Mouse (Mus musculus) embryo, embryonic 9.5 days (tissue): ENCODE measurements around the gene Pus10.
"Not testable (repeated sequence)": the region's sequence is repeated elsewhere in the genome, so short reads cannot be mapped to it uniquely, and the experiment has no call there.

Experiments
- DNase-seq: peaks from one replicate; pipeline ENCODE4 v3.0.0-alpha.2; 2017; ENCODE audit errors: extremely low spot score

Pus10 gene

DNA sequence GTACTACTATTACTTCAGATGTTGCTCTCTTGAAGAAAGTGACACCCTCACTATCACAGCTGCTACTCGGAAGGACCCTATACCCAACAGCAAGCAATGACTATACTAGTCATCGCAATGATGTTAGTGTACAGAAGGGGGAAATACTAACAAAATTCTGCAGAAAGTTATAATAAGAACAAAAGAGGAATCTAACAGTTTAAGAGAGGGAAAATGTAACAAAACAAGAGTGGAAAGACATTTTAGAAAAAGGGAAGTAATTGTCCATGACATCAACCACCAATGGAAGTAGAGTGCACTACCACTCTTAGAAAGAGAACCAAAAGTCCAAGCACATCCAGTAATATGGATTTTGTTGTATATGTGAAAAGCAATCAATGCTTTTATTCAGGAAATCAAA lies 97.2 kb downstream of the Pus10 start:
- no peak for DNase-seq

DNA sequence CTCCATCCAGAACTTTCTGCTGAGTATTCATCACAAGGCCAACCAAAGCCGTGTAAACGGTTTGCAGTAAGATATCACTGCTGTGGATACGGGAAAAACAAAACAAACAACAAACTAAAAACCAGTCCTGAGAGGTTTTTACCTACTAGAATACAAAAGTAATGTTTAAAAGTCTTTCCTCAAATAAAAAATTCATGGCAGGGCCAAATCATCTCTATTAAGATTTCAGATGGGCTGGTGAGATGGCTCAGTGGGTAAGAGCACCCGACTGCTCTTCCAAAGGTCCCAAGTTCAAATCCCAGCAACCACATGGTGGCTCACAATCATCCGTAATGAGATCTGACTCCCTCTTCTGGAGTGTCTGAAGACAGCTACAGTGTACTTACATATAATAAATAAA lies 101.9 kb downstream of the Pus10 start:
- not testable (repeated sequence) for DNase-seq

DNA sequence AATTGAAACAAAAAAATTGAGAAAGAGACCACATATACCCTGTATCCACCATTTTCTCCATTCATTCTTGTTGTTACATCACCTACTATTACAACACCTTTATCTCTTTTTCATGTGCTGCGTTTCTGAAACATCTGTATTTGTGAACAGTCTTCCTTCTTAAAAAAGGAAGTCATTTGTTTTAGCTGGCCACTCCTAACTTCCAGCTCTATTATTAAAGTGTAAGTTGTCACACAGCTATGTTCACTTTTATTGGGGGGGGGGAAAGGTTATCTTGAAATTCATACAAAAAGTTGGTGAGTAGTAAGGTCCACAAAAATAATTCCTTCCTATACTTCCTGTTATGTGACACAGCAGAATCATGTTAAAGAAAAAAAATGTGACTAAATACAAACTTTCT lies 102.5 kb downstream of the Pus10 start:
- DNase-seq: no peak

DNA sequence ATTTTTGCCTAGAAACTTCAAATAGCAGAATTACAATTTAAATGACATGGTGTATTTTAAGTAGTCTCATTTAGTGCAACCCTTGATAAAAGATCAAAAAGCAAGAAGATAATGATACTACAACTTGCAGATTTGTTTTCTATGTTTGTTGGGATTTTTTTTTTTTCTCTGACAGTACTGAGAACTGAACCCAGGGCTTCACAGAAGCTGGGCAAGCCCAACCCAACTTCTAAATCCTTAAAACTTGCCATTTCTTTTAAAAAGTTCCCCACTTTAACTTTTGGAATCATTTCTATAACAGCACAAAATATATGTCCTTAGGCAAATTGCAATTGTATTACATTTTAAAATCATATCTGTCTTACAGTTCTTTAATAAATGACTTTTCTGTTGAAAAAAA lies 103.6 kb downstream of the Pus10 start:
- no peak for DNase-seq

DNA sequence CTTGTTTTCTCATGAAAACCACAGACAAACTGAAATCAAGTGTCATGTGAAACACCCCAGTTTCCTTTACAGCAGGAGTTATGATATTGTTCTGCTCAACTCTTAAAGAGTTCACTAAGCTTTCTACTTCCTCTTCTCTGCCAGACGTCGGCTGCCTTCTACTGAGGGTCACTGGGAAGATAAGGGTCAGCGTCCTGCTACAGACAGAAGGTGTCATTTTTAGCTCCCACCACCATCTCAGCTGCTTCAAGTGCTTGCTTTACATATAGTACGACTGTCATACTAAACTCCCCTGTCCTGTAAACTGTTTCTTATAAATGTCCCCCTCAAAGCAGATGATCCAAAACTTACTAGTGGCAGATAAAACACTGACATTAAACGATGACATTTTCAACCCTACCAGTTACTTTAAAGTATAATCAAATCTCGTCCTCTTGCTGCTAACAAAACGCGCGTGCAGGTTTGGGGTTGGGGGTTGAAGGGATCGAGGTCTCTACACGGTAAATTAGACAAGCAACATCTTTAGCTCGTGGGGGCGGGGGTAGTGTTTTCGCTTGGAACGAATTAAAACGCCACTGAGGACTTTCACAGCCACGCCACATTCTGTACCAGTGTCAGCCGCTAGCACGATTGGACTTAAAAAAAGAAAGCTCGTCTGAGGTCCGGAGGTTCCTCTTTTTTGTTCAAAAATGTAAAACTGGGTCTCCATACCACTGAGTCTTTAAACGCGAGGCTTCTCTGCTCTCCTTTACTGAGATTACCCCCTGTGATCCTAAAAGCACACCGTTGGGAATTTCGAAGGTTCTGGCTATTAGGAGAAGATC lies 104.4 kb downstream of the Pus10 start:
- DNase-seq: peak; percentile 36

DNA sequence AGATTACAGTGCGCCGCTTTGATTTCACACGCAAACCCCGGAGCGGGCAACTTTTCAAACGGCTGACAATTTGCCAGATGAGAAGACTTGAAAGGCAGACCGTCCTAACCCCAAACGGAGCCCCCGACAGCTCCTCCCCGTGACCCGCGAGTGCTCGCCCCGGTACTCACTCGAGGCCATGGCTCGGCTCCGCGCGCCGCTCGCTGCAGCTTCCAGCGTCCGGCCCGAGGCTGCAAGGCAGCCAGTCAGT lies 105.0 kb downstream of the Pus10 start:
- no peak for DNase-seq

DNA sequence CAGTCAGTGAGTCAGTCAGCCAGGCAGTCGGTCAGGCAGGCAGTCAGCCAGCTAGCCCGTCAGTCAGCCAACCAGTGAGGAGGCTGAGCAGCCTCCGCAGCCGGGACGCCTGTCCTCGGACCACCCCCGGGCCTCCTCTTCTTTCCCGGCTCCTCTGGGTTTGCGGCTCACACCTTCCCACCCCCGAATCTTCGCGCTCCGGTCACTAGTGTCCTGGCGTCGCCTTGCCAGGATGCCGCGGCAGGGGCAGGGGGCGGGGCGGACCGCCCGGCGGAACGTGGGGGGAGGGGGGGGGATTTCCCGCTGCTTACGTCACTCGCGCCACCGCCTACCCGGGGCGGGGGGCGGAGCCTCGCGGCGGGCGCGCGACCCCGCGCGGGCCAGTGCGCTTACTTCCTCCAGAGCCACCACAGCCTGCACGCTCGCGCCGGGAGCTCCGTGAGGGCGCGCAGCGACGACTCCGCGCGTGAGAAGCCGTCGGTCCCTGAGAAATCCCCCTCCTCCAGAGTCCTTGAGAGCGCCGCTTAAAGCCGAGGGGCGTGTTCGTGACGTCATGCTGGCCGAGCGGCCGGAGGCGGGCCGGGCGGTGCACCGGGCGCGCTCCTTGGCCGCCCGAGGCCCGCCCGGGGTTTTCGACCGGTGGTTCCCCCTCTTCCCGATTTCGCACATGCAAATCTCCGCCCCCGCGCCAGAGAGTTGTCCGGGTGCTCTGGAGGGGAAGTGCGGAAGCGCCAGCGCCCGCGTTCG lies 105.5 kb downstream of the Pus10 start, which contains the start of gene Rel:
Gene Rel (minus strand): TSS at position 211 of the 747 bp plus-strand sequence.
- peak; percentile 92 for DNase-seq

DNA sequence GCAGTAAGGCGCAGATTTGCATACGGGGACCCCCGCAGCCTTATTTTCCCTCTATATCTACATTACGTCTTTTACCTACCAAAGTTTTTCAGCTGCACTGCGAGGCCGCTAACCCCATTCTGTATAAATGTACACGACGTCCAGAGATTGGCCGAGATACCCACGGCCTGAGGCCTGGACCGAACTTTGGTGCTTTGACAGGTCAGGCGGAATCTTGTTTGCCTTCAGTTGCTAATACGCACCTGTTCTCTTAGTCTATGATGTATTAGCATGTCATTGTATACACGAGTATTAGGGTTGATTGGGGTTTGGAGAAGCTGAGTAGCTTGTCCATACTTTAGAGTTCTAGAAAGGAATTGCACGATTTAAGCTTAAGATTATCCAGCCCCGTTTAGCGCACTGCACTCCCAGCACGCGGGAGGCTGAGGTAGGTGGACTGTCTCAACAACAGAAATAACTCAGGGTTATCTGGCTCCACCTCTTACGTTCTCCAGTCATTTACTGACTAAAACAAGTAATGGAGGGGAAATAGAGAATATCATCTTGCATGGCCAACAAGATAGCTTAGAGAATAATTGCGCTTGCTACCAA lies 106.1 kb downstream of the Pus10 start:
- no peak for DNase-seq

DNA sequence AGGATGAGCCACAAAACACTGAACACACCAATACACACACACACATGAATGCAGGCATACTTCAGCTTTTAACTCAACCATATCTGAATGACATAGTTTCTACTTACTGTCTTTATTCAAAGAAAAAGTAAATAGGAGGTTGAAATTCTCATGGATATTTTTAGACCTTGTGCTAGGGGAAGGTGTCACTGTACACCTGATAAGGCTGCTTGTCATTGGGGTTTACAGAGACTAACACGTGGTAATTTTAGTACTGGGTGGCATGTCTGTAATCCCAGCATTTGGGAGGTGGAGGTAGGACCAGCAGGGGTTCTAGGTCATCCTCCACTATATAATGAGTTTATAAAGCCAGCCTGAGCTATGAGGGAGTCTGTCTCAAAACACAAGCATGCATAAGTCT lies 107.0 kb downstream of the Pus10 start:
- no peak for DNase-seq

DNA sequence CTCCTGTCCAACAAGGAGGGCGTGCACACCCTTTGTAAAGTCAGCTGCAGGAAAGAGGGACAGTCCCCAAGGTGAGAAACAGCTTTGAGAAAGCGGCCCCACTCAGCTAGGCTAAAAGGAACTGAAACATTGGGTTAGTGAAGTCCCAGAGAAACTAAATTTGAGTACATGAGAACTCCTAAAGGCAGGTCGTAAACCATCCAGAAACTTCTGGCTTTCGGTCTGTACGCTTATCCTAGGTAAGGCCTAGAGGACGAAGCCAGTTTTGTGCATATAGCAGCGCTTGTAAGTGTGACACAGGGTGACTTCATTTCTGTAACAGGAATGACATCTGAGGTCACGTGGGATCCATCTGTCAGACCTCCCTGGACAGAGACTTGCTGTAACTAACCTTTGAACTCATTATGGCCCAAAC lies 113.3 kb downstream of the Pus10 start:
- no peak for DNase-seq

DNA sequence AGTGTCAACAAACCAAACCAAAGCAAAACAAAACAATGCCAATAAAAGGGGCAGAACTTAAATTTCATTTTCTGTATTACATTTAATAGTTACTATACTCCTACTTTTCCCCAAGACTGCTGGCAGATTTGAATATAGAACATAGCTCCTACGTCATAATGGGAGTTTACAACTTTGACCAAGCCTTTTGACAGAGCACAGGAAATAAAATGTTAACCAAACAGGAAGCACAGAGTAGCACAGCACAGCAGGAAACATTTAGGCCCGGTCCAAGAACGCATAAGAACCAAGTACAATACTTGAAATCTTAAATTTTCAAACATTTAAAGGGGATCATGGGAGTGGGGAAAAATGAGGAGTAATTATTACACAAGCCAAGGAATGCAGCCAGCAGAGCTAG lies 116.6 kb downstream of the Pus10 start:
- DNase-seq: no peak
